Mouse (Mus musculus) fibroblast of lung, adult 2 months (primary cell): ENCODE measurements at regions not wholly inside any gene's neighbourhood (a gene's known extent, or its start where the extent isn't known, plus 50 kb on each side); places are given as distances from the start of the nearest gene placed in this dataset.

ENCODE experiments used
- DNase-seq: peaks from one replicate; pipeline ENCODE4 v3.0.0-alpha.2; 2011; ENCODE audit warnings: low read depth

DNA sequence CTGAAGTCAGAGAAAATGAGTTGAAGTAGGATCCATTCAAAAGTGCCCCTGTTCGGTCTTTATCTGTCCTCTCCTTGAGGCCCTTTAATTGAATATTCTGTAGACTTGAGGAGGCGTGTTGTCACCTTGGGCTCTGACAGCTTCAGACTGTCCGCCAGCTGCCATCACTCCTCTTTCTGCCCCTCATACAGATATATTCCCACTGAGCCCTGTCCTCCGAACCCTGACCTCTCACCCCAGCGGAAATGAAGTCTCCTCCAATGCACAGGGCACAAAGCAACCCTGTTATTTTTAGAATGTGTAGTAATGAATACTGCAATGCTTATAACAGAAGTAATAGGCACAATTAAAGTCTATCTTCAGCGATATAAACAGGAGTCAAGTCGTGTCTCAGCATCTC is 117.4 kb upstream of the Gm14444 start:
- no peak for DNase-seq

DNA sequence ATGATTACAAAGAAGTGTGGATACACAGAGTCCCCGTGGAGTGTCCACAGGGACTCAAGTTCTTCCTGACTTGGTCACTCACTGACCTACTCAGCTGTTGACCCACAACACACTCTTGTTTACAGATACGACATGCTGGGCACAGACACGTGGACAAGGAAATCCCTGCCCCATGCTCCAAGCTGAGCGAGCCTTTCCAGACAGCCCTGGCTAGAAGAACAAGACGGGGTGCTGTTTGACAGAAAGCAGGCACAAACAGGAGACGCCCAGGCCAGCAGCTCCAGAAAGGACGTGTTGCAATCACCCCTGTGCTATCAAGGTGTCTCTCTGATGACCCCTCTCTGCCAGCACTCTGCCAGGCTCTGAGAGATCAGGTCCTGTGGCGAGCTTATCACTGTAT is 112.6 kb upstream of the Gm14444 start:
- no peak for DNase-seq

DNA sequence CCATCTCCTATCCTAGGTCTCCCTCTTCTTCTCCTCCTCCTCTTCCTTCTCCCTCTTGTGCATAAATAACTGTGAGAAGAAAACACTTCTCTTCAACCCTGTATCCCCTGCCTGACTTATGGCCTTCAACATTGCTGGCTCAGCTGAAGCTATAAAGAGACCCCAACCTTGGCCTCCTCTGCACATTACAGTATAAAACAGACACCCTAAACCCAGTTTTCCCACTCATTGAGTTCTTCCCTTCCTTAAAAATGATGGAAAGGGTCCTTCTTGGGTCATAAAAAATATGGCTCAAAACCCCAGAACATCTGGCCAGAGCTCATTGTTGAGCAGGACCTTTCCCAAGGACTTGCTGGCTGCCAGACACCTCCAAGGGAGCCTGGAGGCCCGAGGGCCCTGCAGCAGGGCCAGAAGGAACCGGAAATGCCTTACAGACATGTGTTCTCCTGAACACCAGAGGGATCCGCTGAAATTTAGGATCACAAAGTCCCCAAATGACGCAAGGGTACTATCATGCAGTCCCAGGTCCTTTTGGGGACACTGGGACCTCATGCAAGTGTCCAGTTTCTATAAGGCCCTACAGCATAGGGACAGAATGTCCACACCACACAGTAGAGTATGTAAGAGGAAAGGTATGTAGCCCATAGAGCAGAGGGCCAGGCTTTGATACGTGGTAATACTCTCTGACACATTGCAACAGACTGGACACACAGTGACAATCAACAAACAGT is 109.9 kb upstream of the Gm14444 start:
- no peak for DNase-seq

DNA sequence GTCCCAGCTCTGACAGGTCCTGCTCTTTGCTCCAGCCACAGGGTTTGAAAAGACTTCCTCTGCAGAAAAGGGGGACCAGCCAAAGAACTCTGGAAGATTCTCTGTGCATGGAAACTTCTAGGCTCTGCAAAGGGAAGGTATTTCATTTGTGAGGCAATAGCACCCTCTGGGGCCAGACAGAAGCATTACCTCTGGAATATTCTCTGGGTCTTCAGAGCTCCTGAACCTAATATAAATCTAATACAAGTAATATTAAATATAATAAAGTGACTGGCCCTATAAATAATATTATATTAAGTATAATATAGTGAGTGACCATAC is 109.4 kb upstream of the Gm14444 start:
- peak; percentile 2 for DNase-seq

DNA sequence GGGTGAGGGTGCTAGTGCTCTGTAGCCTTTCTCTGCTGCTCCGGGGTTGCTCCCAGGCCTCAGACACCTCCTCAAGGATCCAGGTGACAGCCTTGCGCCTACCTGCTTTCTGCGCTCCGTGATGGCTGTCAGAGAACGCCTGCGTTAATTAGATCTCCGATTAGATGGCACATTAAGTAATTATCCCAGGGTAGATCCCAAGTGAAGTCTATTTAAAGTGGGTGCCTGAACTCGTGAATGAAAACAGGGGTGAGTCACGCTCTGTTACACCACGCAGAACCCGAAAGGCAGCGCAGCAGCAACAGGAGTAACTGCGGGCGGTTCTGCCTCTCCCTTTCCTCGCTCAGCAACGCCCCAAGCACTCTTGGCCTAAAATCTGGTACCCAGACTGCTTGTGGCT is 108.2 kb upstream of the Gm14444 start:
- no peak for DNase-seq

DNA sequence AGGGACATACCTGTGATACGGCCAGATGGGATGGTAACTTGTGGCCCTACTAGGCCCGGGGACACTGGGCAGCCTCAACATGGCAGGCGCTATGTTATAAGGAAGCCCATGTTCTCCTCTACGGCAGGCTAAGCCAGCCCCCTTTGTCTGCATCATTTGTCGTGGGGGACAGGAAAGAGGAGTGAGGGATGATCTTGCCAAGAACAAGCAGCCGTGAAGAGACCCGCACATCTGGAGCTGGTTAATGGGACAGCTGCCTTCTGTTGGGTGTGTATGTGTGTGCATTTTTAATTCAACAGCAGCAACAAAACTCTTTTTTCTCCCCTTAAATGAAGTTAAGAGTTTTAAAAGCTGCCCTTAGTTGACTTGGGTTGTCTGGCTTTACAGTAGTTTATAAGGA is 106.4 kb upstream of the Gm14444 start:
- DNase-seq = no peak

DNA sequence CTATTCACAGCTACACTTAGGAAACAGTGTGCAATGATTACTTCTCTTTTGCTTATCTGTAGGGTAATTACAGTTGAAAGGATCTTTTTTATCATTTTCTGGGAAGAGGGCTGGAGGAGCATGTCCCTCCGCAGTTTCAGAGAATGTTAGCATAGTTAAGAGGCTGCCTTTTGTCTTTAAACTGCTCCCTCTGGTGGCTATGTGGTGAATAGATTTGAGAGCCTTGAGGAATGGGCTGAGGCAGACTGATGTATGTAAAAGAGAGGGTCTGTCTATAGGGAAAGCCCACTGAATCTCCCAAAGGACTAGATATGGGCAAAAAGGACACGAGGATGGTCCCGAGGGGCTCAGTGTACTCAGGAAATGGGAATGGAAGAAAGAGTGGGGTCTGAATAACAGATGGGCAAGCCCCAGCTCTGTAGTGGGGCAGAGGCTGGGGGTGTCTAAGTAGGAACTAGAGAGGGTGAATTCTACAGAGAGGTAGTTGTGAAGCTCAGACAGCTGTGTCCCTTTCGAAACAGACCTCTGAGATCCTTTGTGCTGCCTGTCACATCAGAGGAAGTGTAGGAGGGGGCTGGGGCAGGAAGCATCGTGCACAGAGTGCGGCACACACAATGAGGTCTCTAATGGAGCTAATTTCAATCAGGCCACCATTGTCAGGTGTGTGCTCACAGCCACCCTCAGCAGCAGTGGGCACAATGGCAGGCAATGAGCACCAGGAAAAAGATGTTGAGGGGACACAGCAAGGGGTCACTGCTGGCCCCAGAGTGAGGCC is 104.0 kb upstream of the Gm14444 start:
- no peak for DNase-seq

- no peak for DNase-seq
Measured at GRCm38 (mm10) chr2:174917146-174917905, 92.7 kb upstream of the Gm14444 start.

- no peak for DNase-seq
Measured at GRCm38 (mm10) chr2:174917975-174918374, 92.1 kb upstream of the Gm14444 start.

DNA sequence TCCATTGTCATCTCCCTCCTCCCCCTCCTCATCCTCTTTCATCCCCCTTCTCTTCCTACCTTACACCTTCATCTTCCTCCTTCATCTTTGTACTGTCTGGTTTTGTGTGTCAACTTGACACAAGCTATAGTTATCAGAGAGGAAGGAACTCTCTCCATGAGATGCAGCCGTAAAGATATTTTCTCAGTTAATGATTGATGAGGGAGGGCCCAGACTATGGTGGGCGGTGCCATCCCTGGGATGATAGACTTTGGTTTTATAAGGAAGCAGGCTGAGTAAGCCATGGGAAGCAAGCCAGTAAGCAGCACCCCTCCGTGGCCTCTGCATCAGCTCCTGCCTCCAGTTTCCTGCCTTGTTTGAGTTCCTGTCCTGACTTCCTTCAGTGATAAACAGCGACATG is 87.8 kb upstream of the Gm14444 start:
- no peak for DNase-seq

DNA sequence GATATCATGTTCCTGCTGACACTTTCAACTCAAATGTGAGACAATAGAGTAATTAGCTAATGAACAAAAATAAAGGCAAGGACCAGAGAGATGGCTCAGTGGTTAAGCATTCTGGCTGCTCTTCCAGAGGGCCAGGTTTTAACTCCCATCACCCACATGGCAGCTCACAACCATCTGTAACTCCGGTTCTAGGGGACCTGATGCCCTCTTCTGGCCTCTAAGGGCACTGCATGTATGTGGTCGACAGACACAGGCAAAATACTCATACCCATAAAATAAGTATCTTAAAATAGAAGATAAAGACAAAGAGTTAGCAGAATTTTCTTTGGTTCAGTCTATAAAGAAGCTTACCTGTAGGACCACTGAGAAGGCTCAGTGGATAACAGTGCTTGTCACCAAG is 80.3 kb upstream of the Gm14444 start:
- DNase-seq = no peak

DNA sequence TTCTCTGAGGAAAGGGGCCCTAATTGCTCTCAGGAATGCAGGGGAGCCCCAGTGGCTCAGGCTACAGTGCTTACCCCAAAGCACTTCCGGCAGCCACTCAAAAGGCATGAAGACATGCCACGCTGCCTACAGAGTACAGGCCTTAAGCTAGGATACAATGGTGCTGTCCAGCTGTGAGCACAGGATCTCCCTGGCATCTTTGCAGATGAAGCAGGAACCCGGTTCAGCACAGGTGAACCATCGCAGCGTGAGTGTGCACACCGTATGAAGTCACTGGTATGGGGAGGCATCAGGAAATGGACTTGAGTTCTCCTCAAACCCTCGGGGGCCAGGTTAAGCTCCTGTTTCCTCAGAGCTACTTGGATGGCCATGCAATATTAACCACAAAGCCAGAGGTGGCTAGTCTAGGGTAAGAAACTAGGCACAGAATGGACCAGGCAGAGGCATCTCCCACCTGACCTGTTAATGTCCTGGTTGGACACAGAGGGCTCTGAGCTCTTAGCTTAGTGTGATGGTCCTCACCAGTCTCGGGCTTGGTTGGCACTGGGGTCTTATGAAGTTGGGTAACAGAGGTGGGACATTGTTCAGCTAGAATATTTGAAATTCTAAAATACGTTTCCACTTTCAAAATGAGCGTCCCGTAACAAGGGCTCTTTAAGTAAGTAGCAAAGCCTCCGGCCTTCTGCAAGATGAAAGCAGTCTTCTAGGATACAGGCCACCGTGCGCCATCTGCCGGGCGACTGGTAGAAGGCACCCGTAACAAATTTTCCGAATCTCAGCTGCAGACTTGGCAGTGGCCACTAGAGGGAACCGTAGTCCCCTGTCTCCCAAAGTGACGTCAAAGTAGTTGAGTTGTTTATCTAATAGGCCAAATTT is 77.7 kb upstream of the Gm14444 start:
- DNase-seq = peak; percentile 27

DNA sequence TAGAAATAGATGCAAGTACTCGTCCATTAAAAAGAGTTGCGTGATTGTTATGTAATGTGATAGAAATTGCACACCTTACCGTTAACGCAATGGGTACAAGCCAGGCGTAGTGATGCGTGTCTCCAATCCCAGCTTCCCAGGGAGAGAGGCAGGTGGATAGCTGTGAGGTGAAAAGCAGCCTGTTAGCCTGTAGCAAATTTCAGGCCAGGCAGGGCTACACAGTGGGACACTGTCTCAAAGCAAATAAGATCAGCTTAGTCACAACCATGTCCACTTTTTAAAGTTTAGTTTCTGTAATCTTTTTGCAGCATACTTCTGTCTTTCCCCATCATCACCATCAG is 77.1 kb upstream of the Gm14444 start:
- DNase-seq = no peak

- no peak for DNase-seq
Measured at GRCm38 (mm10) chr2:174936665-174937064, 73.4 kb upstream of the Gm14444 start.

GRCm38 (mm10) chr2:174937930-174938329 is 72.1 kb upstream of the Gm14444 start:
- no peak for DNase-seq

DNA sequence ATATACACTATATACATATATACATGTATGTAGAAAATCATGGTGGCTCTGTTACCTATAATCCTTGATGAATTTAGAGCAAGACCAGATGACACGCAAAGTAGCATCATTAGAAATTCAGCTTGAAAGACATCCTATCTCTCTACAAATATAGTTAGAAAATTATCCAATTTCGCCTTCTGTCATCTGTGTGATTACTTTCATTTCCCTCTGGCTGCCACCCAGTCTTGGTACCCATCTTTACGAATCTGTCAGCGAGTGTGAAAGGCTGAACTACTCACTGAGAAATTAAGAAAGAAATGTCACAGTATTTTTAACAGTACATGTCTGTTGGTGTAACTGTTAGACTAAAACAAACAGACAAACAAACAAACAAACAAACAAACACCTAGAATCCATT is 67.8 kb upstream of the Gm14444 start:
- no peak for DNase-seq

DNA sequence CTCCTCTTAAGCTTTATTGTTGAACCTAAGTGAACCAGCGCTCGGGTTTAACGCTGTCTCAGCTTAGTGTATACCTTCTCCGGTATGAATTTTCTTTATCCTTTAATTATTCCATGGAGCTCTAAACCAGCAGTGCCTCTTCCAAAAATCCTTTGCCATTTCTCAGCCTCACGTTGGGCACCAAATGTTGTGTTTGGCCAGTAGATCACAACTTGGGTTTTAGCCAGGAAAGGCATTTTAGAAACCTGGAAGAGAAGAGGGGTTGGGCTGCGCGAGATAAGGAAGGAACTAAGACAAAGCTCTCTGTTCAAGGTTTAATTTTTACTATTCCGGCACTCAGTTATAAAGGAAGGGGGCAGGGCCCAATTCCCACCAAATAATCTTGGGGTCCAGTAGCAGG is 61.9 kb upstream of the Gm14444 start:
- no peak for DNase-seq
